Mouse (Mus musculus) heart, postnatal 0 days (tissue): ENCODE results near the gene Tsga13. TPM values are rescaled to one million over a fixed set of nuclear protein-coding genes. Genes with fewer than 3 reads are reported as not detected.

ENCODE experiments used
- ATAC-seq: fragments of 200-750 bp; cut with Nextera tagmentation; 2 replicates; pipeline ENCODE4 v1.8.0; 2017; ENCODE audit warnings: low read depth, moderate number of reproducible peaks, moderate library complexity; ENCODE audit not compliant: insufficient read depth
- DNase-seq: peaks from one replicate; pipeline ENCODE4 v3.0.0-alpha.2; 2016; ENCODE audit warnings: low spot score
- H3K27ac ChIP-seq: fragments of 300-500 bp; sonication (generic); 2 replicates; pipeline ENCODE4 v1.5.1; 2014; ENCODE audit warnings: low read depth, mild to moderate bottlenecking
- H3K27me3 ChIP-seq: fragments of 300-500 bp; sonication (generic); 2 replicates; pipeline ENCODE4 v1.6.1; 2014; ENCODE audit warnings: low read length, mixed read lengths; ENCODE audit not compliant: control insufficient read depth, insufficient read depth
- H3K36me3 ChIP-seq: fragments of 300-500 bp; sonication (generic); replicated peaks from 2 replicates; pipeline ENCODE4 v1.6.1; 2014; ENCODE audit warnings: low read length, mixed read lengths; ENCODE audit not compliant: control insufficient read depth, insufficient read depth
- H3K4me1 ChIP-seq: fragments of 300-500 bp; sonication (generic); 2 replicates; pipeline ENCODE4 v1.6.1; 2014; ENCODE audit warnings: antibody characterized with exemption; ENCODE audit not compliant: control insufficient read depth, insufficient read depth
- H3K4me2 ChIP-seq: fragments of 300-500 bp; sonication (generic); 2 replicates; pipeline ENCODE4 v1.6.1; 2014; ENCODE audit warnings: low read depth, mild to moderate bottlenecking, low read length, moderate library complexity
- H3K4me3 ChIP-seq: fragments of 300-500 bp; sonication (generic); 2 replicates; pipeline ENCODE4 v1.5.1; 2014; ENCODE audit warnings: low read depth, low read length
- H3K9ac ChIP-seq: fragments of 300-500 bp; sonication (generic); replicated peaks from 2 replicates; pipeline ENCODE4 v1.6.1; 2014; ENCODE audit warnings: low read depth, low read length, mixed read lengths
- H3K9me3 ChIP-seq: fragments of 300-500 bp; sonication (generic); replicated peaks from 2 replicates; pipeline ENCODE4 v1.6.1; 2016; ENCODE audit warnings: low read length; ENCODE audit not compliant: control insufficient read depth
- CTCF ChIP-seq: IDR thresholded peaks from 2 replicates; pipeline ENCODE4 v1.5.1; 2016; ENCODE audit warnings: antibody characterized with exemption, control low read depth, low read depth
- EP300 ChIP-seq: IDR thresholded peaks from 2 replicates; pipeline ENCODE4 v1.6.1; 2016; ENCODE audit warnings: antibody characterized with exemption, low read depth
- WGBS: fragments of 180-500 bp; shearing (Covaris S2); extraction: QIAGEN DNeasy Blood & Tissue Kit; methylation state at CpG from one replicate; pipeline ENCODE4 v1.1.7; 2014; 5-methylcytosine and 5-hydroxymethylcytosine counted together
- polyA plus RNA-seq: library from polyadenylated mRNA; unstranded; fragments of >200 nt; fragmentation: Nextera tagmentation; extraction: Ambion mirVana; gene quantifications from 2 replicates; pipeline ENCODE4 v1.2.1, GENCODE M21; 2015
- total RNA-seq: library from RNA; depleted of rRNA; stranded (reverse); fragments of >200 nt; gene quantifications from 2 replicates; pipeline ENCODE4 v1.2.3, GENCODE M21; 2014; ENCODE audit warnings: low replicate concordance; rRNA removed

Tsga13 gene
- total and polyA plus RNA-seq, 2 experiments from 2014 or later: 0.20 TPM; not detected in 1

- ATAC-seq (no peak), DNase-seq (no peak)
- TF ChIP-seq CTCF (no peak), EP300 (no peak)
- Histone ChIP-seq H3K9me3 (no peaks in the 10 kb centered on the region), H3K4me1 (0 out of 2 replicates have a peak, but pooled peaks cover 3% of the 10 kb centered on the region), H3K9ac (no peak overlapping the region), H3K4me3 (no peak overlapping the region), H3K36me3 (peaks cover 39% of the 10 kb centered on the region), H3K27me3 (no peaks in the 10 kb centered on the region), H3K27ac (no peak overlapping the region), H3K4me2 (no peak overlapping the region)
- 91% methylated on average over 7 of the region's 7 CpGs for WGBS
These were observed 59.4 kb downstream of the Tsga13 start for GRCm38 (mm10) chr6:30855956-30856355.

GRCm38 (mm10) chr6:30855205-30855604 is 60.2 kb downstream of the Tsga13 start:
- Histone ChIP-seq H3K9ac (no peak overlapping the region), H3K4me1 (no peaks in the 10 kb centered on the region), H3K27ac (no peak overlapping the region), H3K4me2 (no peak overlapping the region), H3K36me3 (peaks cover 39% of the 10 kb centered on the region), H3K9me3 (no peaks in the 10 kb centered on the region), H3K4me3 (no peak overlapping the region), H3K27me3 (no peaks in the 10 kb centered on the region)
- 64% methylated on average over 2 of the region's 2 CpGs for WGBS
- TF ChIP-seq CTCF: no peak
- TF ChIP-seq EP300: no peak
- no peak for ATAC-seq
- DNase-seq: no peak

DNA sequence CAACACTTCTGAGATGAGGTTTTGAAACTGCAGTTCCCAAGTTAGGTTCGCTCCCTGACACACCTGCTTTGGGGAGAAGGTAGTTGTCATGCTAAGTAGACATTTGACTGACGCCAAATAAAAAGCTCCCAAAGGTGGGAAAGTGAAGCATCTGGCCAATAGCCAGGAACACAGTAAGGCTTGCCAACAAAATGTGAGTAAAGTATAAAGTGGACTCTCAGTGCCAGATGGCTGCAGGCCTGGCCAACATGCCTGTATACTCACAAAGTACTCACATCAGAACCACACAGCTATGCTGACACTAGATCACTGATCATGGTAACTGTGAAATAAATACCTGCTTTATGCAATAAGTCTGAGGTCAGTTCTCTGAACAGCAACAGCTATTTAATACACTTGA is 65.6 kb downstream of the Tsga13 start:
- Histone ChIP-seq H3K9me3 (no peaks in the 10 kb centered on the region), H3K4me1 (no peaks in the 10 kb centered on the region), H3K4me3 (no peak overlapping the region), H3K9ac (no peak overlapping the region), H3K36me3 (peaks cover 14% of the 10 kb centered on the region), H3K27me3 (no peaks in the 10 kb centered on the region), H3K4me2 (no peak overlapping the region), H3K27ac (no peak overlapping the region)
- 47% methylated on average over 2 of the region's 2 CpGs for WGBS
- DNase-seq (peak; percentile 31), ATAC-seq (no peak)
- TF ChIP-seq CTCF (no peak), EP300 (no peak)

Other genes with a start within 250 kb of the Tsga13 start
- 1.7 and 4.7 TPM in 2 replicates for gene Cep41, start 221.8 kb downstream of the Tsga13 start, total RNA-seq
- 5.7 and 7.5 TPM in 2 replicates for gene Cep41, start 221.8 kb downstream of the Tsga13 start, polyA plus RNA-seq
- 717 and 1,330 TPM in 2 replicates for gene Mest, start 192.0 kb downstream of the Tsga13 start, total RNA-seq
- gene Mest, start 192.0 kb downstream of the Tsga13 start, polyA plus RNA-seq: 664 and 669 TPM in 2 replicates
- 41.5 and 48.4 TPM in 2 replicates for gene Copg2, start 18.8 kb downstream of the Tsga13 start, total RNA-seq
- gene Copg2, start 18.8 kb downstream of the Tsga13 start, polyA plus RNA-seq: 17.6 and 19.9 TPM in 2 replicates
- gene Klf14, start 43.5 kb upstream of the Tsga13 start, total RNA-seq: 0.04 and 0.73 TPM in 2 replicates
- 1.0 and 1.4 TPM in 2 replicates for gene Klf14, start 43.5 kb upstream of the Tsga13 start, polyA plus RNA-seq